Comparison of ENCODE assay signal across 20 mouse cellular contexts in the genomic region with DNA sequence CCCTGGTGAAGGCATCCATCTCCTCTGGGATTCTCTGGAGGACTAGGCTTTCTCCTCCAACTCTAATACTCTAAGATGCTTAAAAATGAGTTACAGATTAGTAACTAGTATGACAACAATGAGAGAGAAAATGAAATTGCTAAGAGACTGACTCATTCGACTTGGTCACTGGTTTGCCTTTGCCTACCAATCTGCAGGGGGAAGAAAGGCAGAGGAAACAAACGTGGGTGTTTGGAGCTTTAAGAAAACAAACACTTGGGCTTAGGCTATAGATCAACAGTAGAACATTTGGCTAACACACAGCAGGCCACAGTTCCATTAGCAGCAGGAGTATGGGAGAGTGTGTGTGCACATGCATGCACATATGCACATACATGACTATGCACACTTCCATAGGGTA.
"Had no signal": no experiment of that assay in that cellular context is flagged by ENCODE, and none has a peak within 500 bp of the region (broad histone marks: within the 10 kb centered on the region; RNA-seq: fewer than 3 reads in every experiment).

No protein-coding gene starts in this region.

- H3K9me3 ChIP-seq: kidney, embryonic 15.5 days; limb, embryonic 10.5 days; limb, embryonic 13.5 days; liver, embryonic 12.5 days; liver, embryonic 15.5 days; lung, embryonic 15.5 days; midbrain, embryonic 10.5 days; midbrain, embryonic 13.5 days had no signal

- DNase-seq: kidney, adult 2 months; kidney, postnatal 14 days; kidney, postnatal 4 days; liver; lung, adult 18-20 months; lung, postnatal 10 days; lung, postnatal 36 days; right cerebral cortex, postnatal 4 days; thymus, postnatal 25 days had no signal

- H3K36me3 ChIP-seq: kidney, embryonic 15.5 days; limb, embryonic 10.5 days; limb, embryonic 13.5 days; liver, embryonic 12.5 days; liver, embryonic 15.5 days; lung, embryonic 15.5 days; midbrain, embryonic 10.5 days; midbrain, embryonic 13.5 days had no signal

- H3K4me1 ChIP-seq: liver, embryonic 12.5 days; megakaryocyte, embryonic 14.5 days had no signal

- H3K9ac ChIP-seq: kidney, embryonic 15.5 days; limb, embryonic 13.5 days; liver, embryonic 12.5 days; liver, embryonic 15.5 days; lung, embryonic 15.5 days; midbrain, embryonic 13.5 days had no signal

- H3K4me3 ChIP-seq: kidney, embryonic 15.5 days; limb, embryonic 10.5 days; limb, embryonic 13.5 days; liver, embryonic 12.5 days; liver, embryonic 15.5 days; lung, embryonic 15.5 days; megakaryocyte, embryonic 14.5 days; midbrain, embryonic 10.5 days; midbrain, embryonic 13.5 days had no signal

- H3K4me2 ChIP-seq: kidney, embryonic 15.5 days; limb, embryonic 13.5 days; liver, embryonic 12.5 days; liver, embryonic 15.5 days; lung, embryonic 15.5 days; midbrain, embryonic 13.5 days had no signal

- H3K27ac ChIP-seq: kidney, embryonic 15.5 days; limb, embryonic 10.5 days; limb, embryonic 13.5 days; liver, embryonic 12.5 days; liver, embryonic 15.5 days; lung, embryonic 15.5 days; midbrain, embryonic 10.5 days; midbrain, embryonic 13.5 days; stomach, postnatal 0 days had no signal

- H3K27me3 ChIP-seq: kidney, embryonic 15.5 days; liver, embryonic 15.5 days; lung, embryonic 15.5 days; megakaryocyte, embryonic 14.5 days; midbrain, embryonic 13.5 days had no signal

- ATAC-seq: liver, embryonic 12.5 days; midbrain, embryonic 13.5 days; midbrain, embryonic 16.5 days had no signal
